Mouse (Mus musculus) liver, embryonic 14.5 days (tissue): ENCODE data around the gene Adh6a. TPM values are rescaled to one million over a fixed set of nuclear protein-coding genes. Genes with fewer than 3 reads are reported as not detected.

Experiments used
- ATAC-seq: fragments of 200-750 bp; cut with Nextera tagmentation; 2 replicates; pipeline ENCODE4 v1.8.0; 2017; ENCODE audit warnings: moderate number of reproducible peaks, mild to moderate bottlenecking, moderate library complexity; ENCODE audit not compliant: insufficient read depth
- DNase-seq, 3 experiments: peaks; one replicate each; pipeline ENCODE4 v3.0.0-alpha.2; 2012 to 2013; ENCODE audit warnings: low read depth in 3 of 3, low spot score in 3 of 3
- H3K27ac ChIP-seq: fragments of 300-500 bp; sonication (generic); 2 replicates; pipeline ENCODE4 v1.5.1; 2014; ENCODE audit warnings: moderate library complexity, mild to moderate bottlenecking, control low read depth, inconsistent platforms
- H3K27me3 ChIP-seq: fragments of 300-500 bp; sonication (generic); 2 replicates; pipeline ENCODE4 v1.6.1; 2014; ENCODE audit warnings: mild to moderate bottlenecking, low read length, moderate library complexity; ENCODE audit not compliant: control insufficient read depth, insufficient read depth
- H3K36me3 ChIP-seq: fragments of 300-500 bp; sonication (generic); replicated peaks from 2 replicates; pipeline ENCODE4 v1.6.1; 2014; ENCODE audit warnings: low read depth; ENCODE audit not compliant: control insufficient read depth, insufficient read depth
- H3K4me1 ChIP-seq, 2 experiments: fragments of 200-500 bp in 1 of 2; fragments of 300-500 bp in 1 of 2; sonication (generic) in 1 of 2; replicated peaks; 2 replicates each; pipeline ENCODE4 v1.6.1; 2012 to 2014; ENCODE audit warnings: antibody characterized with exemption in 1 of 2, inconsistent platforms in 1 of 2, low read length in 1 of 2; ENCODE audit not compliant: control insufficient read depth in 2 of 2, insufficient read depth in 2 of 2
- H3K4me2 ChIP-seq: fragments of 300-500 bp; sonication (generic); 2 replicates; pipeline ENCODE4 v1.6.1; 2014; ENCODE audit warnings: low read depth, mild to moderate bottlenecking, control low read depth, moderate library complexity
- H3K4me3 ChIP-seq, 2 experiments: fragments of 200-500 bp in 1 of 2; fragments of 300-500 bp in 1 of 2; sonication (generic) in 1 of 2; 2 replicates each; pipeline ENCODE4 v1.5.1; 2012 to 2014; ENCODE audit warnings: low read depth in 2 of 2, low read length in 2 of 2, mild to moderate bottlenecking in 2 of 2, control low read depth in 1 of 2, inconsistent platforms in 1 of 2, moderate library complexity in 1 of 2; ENCODE audit not compliant: insufficient read depth in 1 of 2
- H3K9ac ChIP-seq: fragments of 300-500 bp; sonication (generic); replicated peaks from 2 replicates; pipeline ENCODE4 v1.6.1; 2014; ENCODE audit warnings: mild to moderate bottlenecking, control low read depth, moderate library complexity
- H3K9me3 ChIP-seq: fragments of 300-500 bp; sonication (generic); 2 replicates; pipeline ENCODE4 v1.6.1; 2016; ENCODE audit warnings: low read length, mixed read lengths; ENCODE audit not compliant: control insufficient read depth
- CTCF ChIP-seq: IDR thresholded peaks from 2 replicates; pipeline ENCODE4 v1.5.1; 2016; ENCODE audit warnings: antibody characterized with exemption, low read depth, control low read depth
- EP300 ChIP-seq: IDR thresholded peaks from 2 replicates; pipeline ENCODE4 v1.6.1; 2016; ENCODE audit warnings: antibody characterized with exemption, low read depth
- WGBS: fragments of 180-500 bp; shearing (Covaris S2); extraction: QIAGEN DNeasy Blood & Tissue Kit; methylation state at CpG from one replicate; pipeline ENCODE4 v1.1.7; 2014; ENCODE audit not compliant: insufficient replicate concordance; 5-methylcytosine and 5-hydroxymethylcytosine counted together
- polyA plus RNA-seq, 2 experiments: library from polyadenylated mRNA; depleted of rRNA in 1 of 2; stranded (reverse) in 1 of 2; unstranded in 1 of 2; fragments of >200 nt; fragmentation: Nextera tagmentation in 1 of 2; extraction: Ambion mirVana in 1 of 2; gene quantifications; 2 replicates each; pipeline versions ENCODE4 v1.2.1 to v1.2.3; 2012 to 2014

Adh6a gene
- polyA plus RNA-seq, 2 experiments, result not detected

GRCm38 (mm10) chr3:138304489-138304871, 8.6 kb upstream of the Adh6a start:
- Histone ChIP-seq H3K27ac (no peak overlapping the region), H3K27me3 (no peaks in the 10 kb centered on the region), H3K9ac (no peak overlapping the region), H3K4me1 (peaks cover 0 to 10% of the 10 kb centered on the region in 2 experiments; a peak in 2 of 4 replicates), H3K4me3 (no peak overlapping the region), H3K4me2 (no peak overlapping the region), H3K9me3 (no peaks in the 10 kb centered on the region), H3K36me3 (no peaks in the 10 kb centered on the region)
- ATAC-seq (no peak), DNase-seq (no peak)
- TF ChIP-seq CTCF (no peak), EP300 (no peak)
- 46% methylated on average over 4 of the region's 4 CpGs for WGBS

DNA sequence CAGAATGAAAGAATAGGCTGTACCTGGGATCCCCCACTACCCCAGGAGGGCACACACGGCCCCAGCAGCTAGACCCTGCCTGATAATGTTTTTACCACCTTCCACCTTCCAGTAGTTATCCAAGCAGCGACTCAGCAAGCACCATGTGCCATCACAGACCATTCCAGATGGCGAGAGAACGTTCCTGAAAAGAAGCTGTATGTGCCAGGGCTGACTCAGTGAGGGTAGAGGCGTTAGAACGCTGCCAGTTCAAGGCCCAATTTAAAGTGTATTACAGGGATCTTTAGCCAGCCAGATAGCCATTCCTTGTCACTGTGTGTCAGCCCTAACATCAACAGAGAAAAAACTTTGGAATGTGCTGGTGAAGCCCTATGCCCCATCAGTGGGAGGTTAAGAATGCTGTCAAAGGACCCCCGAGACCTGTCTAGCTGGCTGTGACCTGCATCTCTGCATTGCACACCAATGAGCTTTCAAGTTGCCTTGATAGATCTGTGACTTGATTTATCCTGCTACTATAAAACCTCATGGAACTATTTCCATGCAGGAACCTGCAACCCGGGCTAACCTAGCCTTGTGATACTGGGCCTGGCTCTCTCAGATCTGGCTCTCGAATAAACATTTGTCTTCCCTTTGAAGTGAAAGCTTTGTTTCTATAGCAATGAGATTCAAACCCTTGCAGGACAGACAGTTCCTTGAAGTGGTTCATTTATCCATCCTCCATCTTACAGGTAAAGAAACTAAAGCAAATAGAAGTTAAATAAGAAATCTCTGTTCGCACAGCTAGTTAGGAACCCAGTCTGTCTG, 7.4 kb upstream of the Adh6a start:
- ATAC-seq, result no peak
- Histone ChIP-seq H3K4me3 (no peak overlapping the region), H3K27ac (no peak overlapping the region), H3K9ac (no peak overlapping the region), H3K9me3 (no peaks in the 10 kb centered on the region), H3K36me3 (no peaks in the 10 kb centered on the region), H3K4me1 (peaks cover 0 to 10% of the 10 kb centered on the region in 2 experiments; a peak in 2 of 4 replicates), H3K27me3 (no peaks in the 10 kb centered on the region), H3K4me2 (no peak overlapping the region)
- DNase-seq, result no peak
- WGBS, result 50% methylated on average over 10 of the region's 10 CpGs
- TF ChIP-seq EP300 (no peak), CTCF (no peak)

GRCm38 (mm10) chr3:138306290-138306683, 6.8 kb upstream of the Adh6a start:
- ATAC-seq (no peak), DNase-seq (peak in 1 of 3 experiments; percentile 1)
- no peak overlapping the region for H3K27ac ChIP-seq
- 0 out of 2 replicates have a peak overlapping the region, but pooled peaks have one; percentile 6 for H3K4me2 ChIP-seq
- 52% methylated on average over 8 of the region's 8 CpGs for WGBS
- TF ChIP-seq CTCF (no peak), EP300 (no peak)
- no peak overlapping the region for H3K9ac ChIP-seq
- H3K4me3 ChIP-seq, result no peak overlapping the region
- H3K36me3 ChIP-seq, result no peaks in the 10 kb centered on the region
- no peaks in the 10 kb centered on the region for H3K27me3 ChIP-seq
- H3K4me1 ChIP-seq, result peaks cover 0 to 10% of the 10 kb centered on the region in 2 experiments; a peak in 2 of 4 replicates
- no peaks in the 10 kb centered on the region for H3K9me3 ChIP-seq

DNA sequence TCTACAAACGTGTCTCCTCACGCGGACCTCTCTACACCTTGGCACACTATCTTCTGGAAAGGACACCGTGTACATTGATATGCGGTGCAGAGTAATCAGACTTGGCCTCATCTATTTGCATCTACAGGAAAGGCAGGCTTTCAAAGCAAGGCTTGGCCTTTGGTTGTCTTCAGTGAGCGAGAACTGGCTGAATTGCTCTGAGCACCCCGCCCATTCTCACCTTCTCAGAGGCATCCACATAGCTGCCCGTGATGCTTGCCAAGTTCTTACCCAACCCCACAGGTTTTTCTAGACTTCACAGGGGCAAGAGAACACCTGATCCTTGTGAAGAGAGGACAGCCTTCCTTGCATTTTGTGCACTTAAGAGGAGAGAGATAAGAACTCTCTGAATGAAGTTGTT, 3.2 kb upstream of the Adh6a start:
- Histone ChIP-seq H3K4me1 (peaks cover 0 to 7% of the 10 kb centered on the region in 2 experiments; a peak in 1 of 4 replicates), H3K4me3 (no peak overlapping the region), H3K9me3 (no peaks in the 10 kb centered on the region), H3K27ac (no peak overlapping the region), H3K36me3 (no peaks in the 10 kb centered on the region), H3K9ac (no peak overlapping the region), H3K27me3 (no peaks in the 10 kb centered on the region), H3K4me2 (no peak overlapping the region)
- ATAC-seq, result no peak
- DNase-seq, result no peak
- WGBS, result 73% methylated on average over 8 of the region's 8 CpGs
- no peak for TF ChIP-seq EP300
- TF ChIP-seq CTCF, result no peak

DNA sequence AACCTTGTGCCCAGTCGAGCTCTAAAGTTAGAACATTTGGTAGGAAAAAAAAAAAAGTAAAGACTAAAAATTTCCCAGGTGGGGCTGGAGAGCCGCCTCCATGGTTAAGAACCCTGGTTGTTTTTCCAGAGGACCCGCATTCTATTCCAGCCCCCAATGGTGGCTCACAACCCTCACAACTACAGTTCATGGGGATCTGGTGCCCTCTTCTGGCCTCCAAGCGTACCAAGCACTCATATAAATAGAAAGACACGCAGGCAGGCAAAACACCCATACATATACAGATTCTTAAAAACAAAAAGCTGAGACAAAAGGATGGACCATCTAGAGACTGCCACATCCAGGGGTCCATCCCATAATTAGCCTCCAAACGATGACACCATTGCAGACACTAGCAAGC, 2.1 kb upstream of the Adh6a start:
- WGBS, result 60% methylated on average over 6 of the region's 6 CpGs
- ATAC-seq, result no peak
- no peak for DNase-seq
- Histone ChIP-seq H3K9me3 (no peaks in the 10 kb centered on the region), H3K9ac (no peak overlapping the region), H3K36me3 (no peaks in the 10 kb centered on the region), H3K4me3 (no peak overlapping the region), H3K27me3 (no peaks in the 10 kb centered on the region), H3K27ac (no peak overlapping the region), H3K4me1 (no peaks in the 10 kb centered on the region), H3K4me2 (no peak overlapping the region)
- TF ChIP-seq EP300 (no peak), CTCF (peak; percentile 25; the same call in 1 of the 2 replicates)
